Mouse (Mus musculus) fat pad, adult 2 months (tissue): Measurements from ENCODE around the gene Mbd5.

Experiments used
- DNase-seq: peaks from one replicate; pipeline ENCODE4 v3.0.0-alpha.2; 2011; ENCODE audit warnings: low read depth, low spot score; ENCODE audit errors: extremely low read depth

Gene Mbd5

GRCm38 (mm10) chr2:49335267-49335666, 386.0 kb downstream of the Mbd5 start:
- no peak for DNase-seq

- no peak for DNase-seq
Measured at GRCm38 (mm10) chr2:49344287-49344686, 395.0 kb downstream of the Mbd5 start.

GRCm38 (mm10) chr2:49345786-49346185, 396.5 kb downstream of the Mbd5 start:
- DNase-seq: no peak

DNA sequence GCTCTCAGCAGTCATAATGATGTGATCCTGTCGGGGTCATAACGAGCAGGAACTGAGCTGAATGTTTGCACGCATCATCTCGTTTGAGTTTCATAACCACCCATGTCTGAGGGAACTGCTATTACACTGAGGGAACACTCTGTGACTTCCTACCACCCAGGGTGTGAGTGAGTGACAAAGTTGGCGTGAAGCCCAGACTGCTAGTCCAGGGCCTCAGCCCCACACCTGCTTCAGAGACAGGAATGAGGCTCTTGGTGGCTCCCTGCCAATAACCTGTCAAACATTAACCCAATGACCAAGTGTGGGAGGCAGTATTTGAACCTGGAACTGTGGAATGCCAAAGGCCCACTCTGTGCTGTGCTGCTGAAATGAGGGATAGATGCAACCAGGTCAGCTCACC, 400.5 kb downstream of the Mbd5 start:
- DNase-seq: peak; percentile 14

DNA sequence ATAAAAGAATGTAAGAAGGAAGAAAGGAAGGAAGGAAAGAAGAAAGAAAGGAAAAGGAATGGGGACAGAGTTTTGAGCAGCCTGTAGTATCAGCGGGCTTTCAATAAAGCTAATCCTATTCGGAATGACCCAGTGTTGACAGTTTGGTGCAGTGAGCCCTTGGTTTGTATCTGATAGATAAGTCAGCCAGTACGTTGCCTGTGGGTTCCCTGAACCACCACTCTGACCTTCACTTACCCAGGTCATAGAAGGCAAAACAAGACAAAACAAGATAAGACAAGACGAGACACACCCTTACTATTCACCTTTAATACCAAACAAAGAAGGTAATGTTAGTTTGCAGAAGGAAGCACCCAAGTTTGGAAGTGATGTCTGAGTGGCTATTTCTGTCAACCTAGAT, 401.5 kb downstream of the Mbd5 start:
- DNase-seq: no peak

DNA sequence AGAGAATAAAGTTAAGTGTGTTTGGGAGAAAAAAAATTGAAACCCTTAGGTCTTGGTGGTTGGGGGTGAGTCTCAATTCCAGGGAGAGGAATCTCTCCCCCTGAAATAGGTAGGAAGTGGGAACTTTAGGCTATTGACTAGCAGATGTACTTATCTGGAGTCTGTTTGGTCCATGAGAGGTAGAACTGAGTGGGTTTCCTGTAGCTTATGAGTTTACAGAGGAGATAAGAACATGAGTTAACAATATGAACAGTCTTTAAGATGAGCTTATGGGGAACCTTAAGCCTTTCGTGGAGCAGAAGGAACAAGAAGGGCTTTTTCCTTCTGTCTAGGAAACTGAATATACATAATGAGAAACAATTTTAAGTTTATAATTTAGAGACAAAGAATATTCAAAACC, 404.8 kb downstream of the Mbd5 start:
- no peak for DNase-seq

DNA sequence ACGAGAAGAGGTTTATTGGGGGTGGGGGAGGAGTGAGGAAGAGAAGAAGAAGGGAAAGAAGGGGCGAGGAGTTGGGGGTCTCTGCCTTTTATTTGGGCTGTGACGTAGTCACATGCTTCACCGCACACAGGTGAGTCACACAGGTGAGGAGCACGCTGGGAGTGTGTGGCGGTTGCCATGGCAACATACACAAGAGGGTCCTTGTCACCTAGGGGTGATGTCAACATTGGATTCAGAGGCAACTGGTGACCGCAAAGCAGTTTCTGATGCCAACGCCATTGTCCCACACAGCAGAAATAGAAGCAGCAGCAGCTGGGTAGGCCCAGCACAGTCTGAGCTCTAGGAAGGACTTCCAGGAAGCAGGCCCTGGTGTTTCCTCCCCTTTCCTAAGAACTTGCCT, 406.6 kb downstream of the Mbd5 start:
- DNase-seq: no peak

GRCm38 (mm10) chr2:49358128-49358814, 409.0 kb downstream of the Mbd5 start:
- no peak for DNase-seq

- no peak for DNase-seq
Measured at GRCm38 (mm10) chr2:49358839-49359520, 409.7 kb downstream of the Mbd5 start.

DNA sequence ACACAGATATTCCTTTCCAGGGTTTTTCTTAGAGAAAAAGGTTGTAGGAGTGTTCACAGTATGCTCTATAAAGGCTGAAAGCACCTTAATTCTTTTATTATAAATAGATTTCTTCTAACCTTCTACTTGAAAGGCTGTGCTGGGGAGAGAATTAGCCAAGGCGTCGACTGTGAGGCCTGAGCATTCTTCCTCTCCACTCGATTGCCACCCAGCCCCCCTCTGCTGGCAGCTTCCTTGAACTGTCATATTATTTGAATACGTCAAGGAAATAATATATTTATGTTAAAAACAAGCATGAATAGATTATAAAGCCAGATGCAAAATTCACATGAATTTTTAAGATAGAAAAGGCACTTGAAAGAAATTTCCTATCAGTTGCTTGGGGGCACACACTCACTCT, 410.4 kb downstream of the Mbd5 start:
- no peak for DNase-seq

DNA sequence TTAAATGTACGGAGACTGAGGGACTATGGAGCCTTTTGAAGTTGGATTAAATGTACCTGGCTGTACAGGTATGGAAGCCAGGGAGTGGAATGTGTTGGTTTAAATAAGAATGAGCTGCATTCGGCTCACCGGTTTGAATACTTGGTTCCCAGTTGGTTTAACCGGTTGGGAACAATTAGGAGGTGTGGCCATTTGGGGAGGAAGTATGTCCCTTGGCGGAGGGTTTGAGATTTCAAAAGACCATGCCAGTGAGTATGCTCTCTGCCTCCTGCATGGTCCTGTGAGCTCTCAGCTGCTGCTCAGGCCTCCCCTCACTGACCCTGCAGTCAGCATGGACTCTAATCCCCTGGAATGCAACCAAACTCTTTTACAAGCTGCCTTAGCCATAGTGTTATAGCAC, 415.2 kb downstream of the Mbd5 start:
- DNase-seq: no peak

- DNase-seq: no peak
Measured at GRCm38 (mm10) chr2:49366878-49367545, 417.7 kb downstream of the Mbd5 start.

DNA sequence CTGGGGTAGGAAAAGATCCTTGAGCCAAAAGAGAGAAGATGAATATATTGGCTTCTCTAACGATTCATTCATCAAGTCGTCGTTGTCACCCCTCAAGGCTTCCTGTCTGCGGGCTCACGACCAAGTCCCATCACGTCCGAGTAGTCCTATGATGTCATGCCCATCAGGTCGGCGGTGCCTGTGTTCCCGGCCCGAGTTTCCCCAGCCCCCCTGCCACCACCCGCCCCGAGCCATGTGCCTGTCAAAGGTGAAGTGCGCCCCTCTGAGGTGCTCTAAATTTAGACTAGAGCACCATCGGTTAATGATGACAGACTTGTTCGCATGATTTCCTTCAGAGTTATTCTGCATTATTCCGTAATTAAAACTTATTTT, 418.2 kb downstream of the Mbd5 start:
- DNase-seq: no peak

- DNase-seq: no peak
Measured at GRCm38 (mm10) chr2:49371632-49372031, 422.3 kb downstream of the Mbd5 start.

DNA sequence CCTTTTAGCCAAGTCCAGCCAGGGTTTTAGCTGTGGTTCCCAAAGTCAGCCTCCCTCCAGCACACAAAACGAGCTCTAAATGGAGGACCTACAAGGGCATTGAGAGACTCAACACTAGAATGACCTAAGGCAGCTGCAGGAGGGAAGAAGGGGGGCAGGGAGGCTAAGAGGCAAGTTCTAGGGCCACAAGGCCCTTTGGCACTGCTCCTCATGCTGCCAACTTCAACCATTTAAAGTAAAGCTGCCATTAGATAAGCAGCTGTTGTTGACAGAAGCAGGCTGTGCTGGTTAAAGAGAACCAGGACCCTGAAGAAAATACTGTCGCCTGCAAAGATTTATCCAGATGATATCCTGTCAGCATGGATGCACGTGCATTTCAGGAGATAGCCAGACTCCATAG, 423.3 kb downstream of the Mbd5 start:
- DNase-seq: no peak
